Mouse (Mus musculus) embryonic stem cell, embryonic (primary cell): ENCODE measurements at regions not wholly inside any gene's neighbourhood (a gene's known extent, or its start where the extent isn't known, plus 50 kb on each side); places are given as distances from the start of the nearest gene placed in this dataset.

Experiments used
- CTCF ChIA-PET, 4 experiments: fragments of 300-600 bp in 2 of 4; fragments of 350-600 bp in 2 of 4; sonication (Branson Sonifier 250); formaldehyde crosslinking; loops; one replicate each; lab custom pipeline; 2022; ENCODE audit warnings: inconsistent platforms in 2 of 4; lab: Charles Lee
- POLR2A ChIA-PET, 4 experiments: fragments of 300-600 bp in 2 of 4; fragments of 350-600 bp in 2 of 4; sonication (Branson Sonifier 250); formaldehyde crosslinking; loops; one replicate each; lab custom pipeline; 2022; ENCODE audit warnings: antibody characterized with exemption in 4 of 4, inconsistent platforms in 1 of 4; lab: Charles Lee

- ChIA-PET CTCF (no interaction called here), POLR2A (no interaction called here)
These were observed 107.0 kb upstream of the Bcl6 start for GRCm38 (mm10) chr16:24095630-24096029.

GRCm38 (mm10) chr16:24094566-24094965 lies 105.9 kb upstream of the Bcl6 start:
- CTCF ChIA-PET = interaction anchor here in 1 of 4 experiments (0.5 kb wide), 1 partner anchor 242 kb away, joined by 3 read pairs; no protein-coding TSS in a partner anchor
- POLR2A ChIA-PET = interaction anchor here in 1 of 4 experiments (0.6 kb wide), 1 partner anchor 67 kb away, joined by 8 read pairs; no protein-coding TSS in a partner anchor

GRCm38 (mm10) chr16:24093624-24094023 lies 105.0 kb upstream of the Bcl6 start:
- CTCF ChIA-PET = no interaction called here
- POLR2A ChIA-PET = no interaction called here

- ChIA-PET CTCF (no interaction called here), POLR2A (no interaction called here)
These were observed 104.2 kb upstream of the Bcl6 start for GRCm38 (mm10) chr16:24092616-24093525.

- CTCF ChIA-PET = no interaction called here
- POLR2A ChIA-PET = no interaction called here
These were observed 103.5 kb upstream of the Bcl6 start for GRCm38 (mm10) chr16:24092136-24092535.

- CTCF ChIA-PET = interaction anchor here in 1 of 4 experiments (0.7 kb wide), 1 partner anchor 165 kb away, joined by 4 read pairs; no protein-coding TSS in a partner anchor
- POLR2A ChIA-PET = no interaction called here
These were observed 102.3 kb upstream of the Bcl6 start for GRCm38 (mm10) chr16:24090981-24091380.

GRCm38 (mm10) chr16:24089840-24090762 lies 101.4 kb upstream of the Bcl6 start:
- ChIA-PET CTCF (interaction anchor here in 1 of 4 experiments (0.9 kb wide), 1 partner anchor 109 kb away, joined by 4 read pairs; no protein-coding TSS in a partner anchor), POLR2A (interaction anchor here in 1 of 4 experiments (1.1 kb wide), 1 partner anchor 9 kb away, joined by 3 read pairs; no protein-coding TSS in a partner anchor)

- ChIA-PET POLR2A (no interaction called here), CTCF (interaction anchor here in 1 of 4 experiments (0.7 kb wide), 1 partner anchor 92 kb away, joined by 5 read pairs; no protein-coding TSS in a partner anchor)
These were observed 95.3 kb upstream of the Bcl6 start for GRCm38 (mm10) chr16:24083966-24084365.

GRCm38 (mm10) chr16:24080471-24080870 lies 91.8 kb upstream of the Bcl6 start:
- CTCF ChIA-PET = no interaction called here
- POLR2A ChIA-PET = interaction anchor here in 1 of 4 experiments (1.3 kb wide), 1 partner anchor 10 kb away, joined by 3 read pairs; no protein-coding TSS in a partner anchor

GRCm38 (mm10) chr16:24078622-24079021 lies 90.0 kb upstream of the Bcl6 start:
- ChIA-PET CTCF (no interaction called here), POLR2A (no interaction called here)

- ChIA-PET CTCF (no interaction called here), POLR2A (no interaction called here)
These were observed 88.8 kb upstream of the Bcl6 start for GRCm38 (mm10) chr16:24077428-24077827.

- ChIA-PET CTCF (no interaction called here), POLR2A (no interaction called here)
These were observed 88.1 kb upstream of the Bcl6 start for GRCm38 (mm10) chr16:24076799-24077136.

- ChIA-PET CTCF (no interaction called here), POLR2A (no interaction called here)
These were observed 87.6 kb upstream of the Bcl6 start for GRCm38 (mm10) chr16:24076109-24076798.

GRCm38 (mm10) chr16:24073613-24074244 lies 85.1 kb upstream of the Bcl6 start:
- POLR2A ChIA-PET = no interaction called here
- CTCF ChIA-PET = interaction anchor here in 1 of 4 experiments (0.7 kb wide), 1 partner anchor 182 kb away, joined by 3 read pairs; no protein-coding TSS in a partner anchor

GRCm38 (mm10) chr16:24073065-24073464 lies 84.4 kb upstream of the Bcl6 start:
- POLR2A ChIA-PET = no interaction called here
- CTCF ChIA-PET = interaction anchor here in 1 of 4 experiments (0.7 kb wide), 1 partner anchor 182 kb away, joined by 3 read pairs; no protein-coding TSS in a partner anchor

- POLR2A ChIA-PET = no interaction called here
- CTCF ChIA-PET = no interaction called here
These were observed 80.8 kb upstream of the Bcl6 start for GRCm38 (mm10) chr16:24069411-24069810.

- ChIA-PET CTCF (no interaction called here), POLR2A (no interaction called here)
These were observed 79.7 kb upstream of the Bcl6 start for GRCm38 (mm10) chr16:24068250-24068813.

GRCm38 (mm10) chr16:24062314-24062713 lies 73.7 kb upstream of the Bcl6 start:
- CTCF ChIA-PET = no interaction called here
- POLR2A ChIA-PET = no interaction called here
